Mouse (Mus musculus): ENCODE data around the gene Slc22a23. TPM values are rescaled to one million over a fixed set of nuclear protein-coding genes. Genes with fewer than 3 reads are reported as not detected.

Slc22a23 gene
- polyA plus RNA-seq, 1 experiment from 2014 or later: 7.3 TPM

- Histone ChIP-seq H3K27me3 (ENCODE audit: control insufficient read depth, insufficient read depth, low read length) (no peaks in the 10 kb centered on the region), H3K36me3 (ENCODE audit: control insufficient read depth, insufficient read depth, low read length) (no peaks in the 10 kb centered on the region), H3K4me3 (ENCODE audit: low read depth, low read length) (no peak overlapping the region), H3K4me1 (ENCODE audit: control insufficient read depth, insufficient read depth, low read length) (peaks cover 8% of the 10 kb centered on the region; the same call in 1 of the 2 replicates), H3K4me2 (no peak overlapping the region), H3K9ac (ENCODE audit: low read depth, low read length) (no peak overlapping the region), H3K27ac (ENCODE audit: low read depth, low read length) (no peak overlapping the region), H3K9me3 (replicated peaks; ENCODE audit: control insufficient read depth, low read length) (no peaks in the 10 kb centered on the region)
- no peak for ATAC-seq (replicated peaks; ENCODE audit: insufficient number of reproducible peaks, low FRiP score, low TSS enrichment)
- 67% methylated on average over 6 of the region's 6 CpGs for WGBS (ENCODE audit: insufficient replicate concordance)
Measured at GRCm38 (mm10) chr13:34371951-34372869, 27.2 kb upstream of the Slc22a23 start.

- 72% methylated on average over 4 of the region's 4 CpGs for WGBS (ENCODE audit: insufficient replicate concordance)
- ATAC-seq (replicated peaks; ENCODE audit: insufficient number of reproducible peaks, low FRiP score, low TSS enrichment): no peak
- H3K4me1 ChIP-seq (ENCODE audit: control insufficient read depth, insufficient read depth, low read length): peaks cover 8% of the 10 kb centered on the region; the same call in 1 of the 2 replicates
Measured at GRCm38 (mm10) chr13:34370281-34370825, 25.4 kb upstream of the Slc22a23 start.

GRCm38 (mm10) chr13:34365226-34365625 lies 20.2 kb upstream of the Slc22a23 start:
- no peak overlapping the region for H3K4me3 ChIP-seq (ENCODE audit: low read depth, low read length)
- WGBS (ENCODE audit: insufficient replicate concordance): 58% methylated on average over 1 of the region's 1 CpGs

More at GRCm38 (mm10) chr13:34370281-34370825, 25.4 kb upstream of the Slc22a23 start:
- Histone ChIP-seq H3K9me3 (replicated peaks; ENCODE audit: control insufficient read depth, low read length) (no peaks in the 10 kb centered on the region), H3K9ac (ENCODE audit: low read depth, low read length) (no peak overlapping the region), H3K4me2 (no peak overlapping the region), H3K27me3 (ENCODE audit: control insufficient read depth, insufficient read depth, low read length) (no peaks in the 10 kb centered on the region), H3K36me3 (ENCODE audit: control insufficient read depth, insufficient read depth, low read length) (no peaks in the 10 kb centered on the region), H3K27ac (ENCODE audit: low read depth, low read length) (no peak overlapping the region), H3K4me3 (ENCODE audit: low read depth, low read length) (no peak overlapping the region)

GRCm38 (mm10) chr13:34355656-34356055 lies 10.7 kb upstream of the Slc22a23 start:
- Histone ChIP-seq H3K27ac (ENCODE audit: low read depth, low read length) (no peak overlapping the region), H3K4me3 (ENCODE audit: low read depth, low read length) (no peak overlapping the region), H3K9ac (ENCODE audit: low read depth, low read length) (no peak overlapping the region), H3K9me3 (replicated peaks; ENCODE audit: control insufficient read depth, low read length) (no peaks in the 10 kb centered on the region), H3K36me3 (ENCODE audit: control insufficient read depth, insufficient read depth, low read length) (no peaks in the 10 kb centered on the region), H3K27me3 (ENCODE audit: control insufficient read depth, insufficient read depth, low read length) (no peaks in the 10 kb centered on the region), H3K4me1 (ENCODE audit: control insufficient read depth, insufficient read depth, low read length) (no peaks in the 10 kb centered on the region), H3K4me2 (no peak overlapping the region)
- 82% methylated on average over 5 of the region's 5 CpGs for WGBS (ENCODE audit: insufficient replicate concordance)
- no peak for ATAC-seq (replicated peaks; ENCODE audit: insufficient number of reproducible peaks, low FRiP score, low TSS enrichment)

More at GRCm38 (mm10) chr13:34365226-34365625, 20.2 kb upstream of the Slc22a23 start:
- H3K4me2 ChIP-seq: no peak overlapping the region
- H3K9me3 ChIP-seq (replicated peaks; ENCODE audit: control insufficient read depth, low read length): no peaks in the 10 kb centered on the region
- no peak overlapping the region for H3K9ac ChIP-seq (ENCODE audit: low read depth, low read length)
- no peak overlapping the region for H3K27ac ChIP-seq (ENCODE audit: low read depth, low read length)
- no peaks in the 10 kb centered on the region for H3K4me1 ChIP-seq (ENCODE audit: control insufficient read depth, insufficient read depth, low read length)
- H3K27me3 ChIP-seq (ENCODE audit: control insufficient read depth, insufficient read depth, low read length): no peaks in the 10 kb centered on the region
- ATAC-seq (replicated peaks; ENCODE audit: insufficient number of reproducible peaks, low FRiP score, low TSS enrichment): no peak
- H3K36me3 ChIP-seq (ENCODE audit: control insufficient read depth, insufficient read depth, low read length): no peaks in the 10 kb centered on the region

GRCm38 (mm10) chr13:34354830-34355624 lies 10.0 kb upstream of the Slc22a23 start:
- ATAC-seq (replicated peaks; ENCODE audit: insufficient number of reproducible peaks, low FRiP score, low TSS enrichment): no peak
- Histone ChIP-seq H3K27ac (ENCODE audit: low read depth, low read length) (no peak overlapping the region), H3K4me2 (no peak overlapping the region), H3K27me3 (ENCODE audit: control insufficient read depth, insufficient read depth, low read length) (no peaks in the 10 kb centered on the region), H3K9ac (ENCODE audit: low read depth, low read length) (no peak overlapping the region), H3K4me3 (ENCODE audit: low read depth, low read length) (no peak overlapping the region), H3K36me3 (ENCODE audit: control insufficient read depth, insufficient read depth, low read length) (no peaks in the 10 kb centered on the region), H3K9me3 (replicated peaks; ENCODE audit: control insufficient read depth, low read length) (no peaks in the 10 kb centered on the region), H3K4me1 (ENCODE audit: control insufficient read depth, insufficient read depth, low read length) (no peaks in the 10 kb centered on the region)
- WGBS (ENCODE audit: insufficient replicate concordance): 78% methylated on average over 10 of the region's 10 CpGs

GRCm38 (mm10) chr13:34353241-34353640 lies 8.3 kb upstream of the Slc22a23 start:
- ATAC-seq (replicated peaks; ENCODE audit: insufficient number of reproducible peaks, low FRiP score, low TSS enrichment): no peak

GRCm38 (mm10) chr13:34351437-34351836 lies 6.5 kb upstream of the Slc22a23 start:
- H3K36me3 ChIP-seq (ENCODE audit: control insufficient read depth, insufficient read depth, low read length): no peaks in the 10 kb centered on the region
- no peak overlapping the region for H3K9ac ChIP-seq (ENCODE audit: low read depth, low read length)
- no peak overlapping the region for H3K27ac ChIP-seq (ENCODE audit: low read depth, low read length)
- no peak overlapping the region for H3K4me2 ChIP-seq
- peaks cover 19% of the 10 kb centered on the region for H3K4me1 ChIP-seq (ENCODE audit: control insufficient read depth, insufficient read depth, low read length)
- no peak overlapping the region for H3K4me3 ChIP-seq (ENCODE audit: low read depth, low read length)
- ATAC-seq (replicated peaks; ENCODE audit: insufficient number of reproducible peaks, low FRiP score, low TSS enrichment): no peak
- H3K27me3 ChIP-seq (ENCODE audit: control insufficient read depth, insufficient read depth, low read length): no peaks in the 10 kb centered on the region
- no peaks in the 10 kb centered on the region for H3K9me3 ChIP-seq (replicated peaks; ENCODE audit: control insufficient read depth, low read length)

More at GRCm38 (mm10) chr13:34353241-34353640, 8.3 kb upstream of the Slc22a23 start:
- H3K9me3 ChIP-seq (replicated peaks; ENCODE audit: control insufficient read depth, low read length): no peaks in the 10 kb centered on the region
- no peak overlapping the region for H3K4me2 ChIP-seq
- WGBS (ENCODE audit: insufficient replicate concordance): 72% methylated on average over 7 of the region's 7 CpGs
- H3K27ac ChIP-seq (ENCODE audit: low read depth, low read length): no peak overlapping the region
- H3K4me3 ChIP-seq (ENCODE audit: low read depth, low read length): no peak overlapping the region
- H3K4me1 ChIP-seq (ENCODE audit: control insufficient read depth, insufficient read depth, low read length): peaks cover 2% of the 10 kb centered on the region; the same call in 1 of the 2 replicates
- no peaks in the 10 kb centered on the region for H3K36me3 ChIP-seq (ENCODE audit: control insufficient read depth, insufficient read depth, low read length)
- no peak overlapping the region for H3K9ac ChIP-seq (ENCODE audit: low read depth, low read length)
- H3K27me3 ChIP-seq (ENCODE audit: control insufficient read depth, insufficient read depth, low read length): no peaks in the 10 kb centered on the region
